Mouse (Mus musculus): ENCODE results near the gene Rbm47.

Gene Rbm47

DNA sequence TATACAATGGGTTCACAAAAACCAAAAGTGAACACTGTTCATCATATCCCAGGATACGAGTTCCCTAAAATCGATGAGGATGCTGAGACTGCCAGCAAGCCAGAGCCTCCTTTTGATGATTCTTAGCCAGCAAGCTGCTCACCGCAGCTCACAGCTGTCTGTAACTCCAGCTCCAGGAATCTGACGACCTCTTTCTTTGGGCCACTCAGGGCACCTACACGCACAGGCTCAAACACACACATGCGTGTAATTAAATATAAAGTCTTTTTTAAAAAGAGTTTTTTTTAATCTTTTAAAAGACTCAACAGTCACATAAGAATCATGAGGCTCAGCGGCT is 103.8 kb downstream of the Rbm47 start:
- DNase-seq (ENCODE audit: extremely low read depth, low read depth) = no peak

DNA sequence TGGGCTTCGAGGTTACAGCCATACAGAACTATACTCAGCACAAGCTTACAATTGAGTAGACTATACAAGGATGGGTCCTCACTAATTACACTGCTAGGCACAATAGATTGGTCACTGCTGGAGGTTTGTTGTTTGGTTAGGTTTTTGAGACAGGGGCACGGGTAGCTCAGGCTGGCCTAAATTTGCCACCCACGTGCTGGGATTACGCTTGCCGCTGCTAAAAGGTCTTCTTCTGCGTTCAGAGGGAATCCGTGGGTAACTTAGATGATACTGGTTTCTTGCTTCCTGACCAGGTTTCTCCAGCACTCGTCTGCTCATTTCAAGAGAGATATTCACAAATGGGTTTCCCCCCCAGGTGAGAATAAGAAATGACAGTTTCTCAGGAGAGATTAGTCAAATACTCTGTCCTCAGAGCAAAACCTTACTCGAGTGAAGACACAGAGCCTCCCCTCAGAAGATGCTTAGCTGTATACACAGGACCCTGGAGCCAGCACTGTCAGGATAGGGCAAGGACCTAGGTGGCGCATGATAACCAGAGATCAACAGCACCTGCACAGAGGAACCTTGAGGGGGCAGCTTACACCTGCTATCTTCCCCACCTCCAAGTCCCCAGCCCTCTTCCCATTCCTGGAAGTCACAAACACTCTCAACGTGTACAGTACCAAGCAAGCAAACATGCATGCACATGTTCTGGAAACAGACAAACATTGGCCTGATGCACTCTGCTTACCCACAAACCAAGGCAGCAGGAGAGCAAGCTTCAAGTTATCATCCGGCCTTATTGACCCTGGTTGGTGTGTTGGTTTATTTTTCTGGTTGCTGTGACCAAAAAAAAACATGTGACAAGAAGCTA is 104.6 kb downstream of the Rbm47 start:
- no peak for DNase-seq (ENCODE audit: extremely low read depth, low read depth)

DNA sequence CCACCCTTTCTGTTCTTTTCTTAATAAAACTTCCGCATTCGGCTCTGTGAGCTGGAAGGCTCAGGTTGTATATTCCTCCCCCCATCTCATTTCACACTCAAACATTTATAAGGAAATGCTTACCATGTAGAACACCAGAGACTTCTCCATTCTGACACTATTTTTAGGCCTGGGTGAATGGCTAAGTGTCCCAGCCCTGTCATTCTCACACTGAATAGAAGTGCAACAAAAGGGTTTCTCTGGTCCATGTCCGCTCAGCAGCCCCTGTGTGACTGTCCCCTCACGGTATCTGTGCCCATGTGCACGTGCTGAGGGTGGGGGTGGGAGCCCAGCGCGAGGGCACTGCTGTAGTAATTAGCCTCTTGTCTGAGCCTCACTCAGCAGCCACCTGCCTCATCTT is 105.7 kb downstream of the Rbm47 start:
- DNase-seq (ENCODE audit: extremely low read depth, low read depth) = no peak

DNA sequence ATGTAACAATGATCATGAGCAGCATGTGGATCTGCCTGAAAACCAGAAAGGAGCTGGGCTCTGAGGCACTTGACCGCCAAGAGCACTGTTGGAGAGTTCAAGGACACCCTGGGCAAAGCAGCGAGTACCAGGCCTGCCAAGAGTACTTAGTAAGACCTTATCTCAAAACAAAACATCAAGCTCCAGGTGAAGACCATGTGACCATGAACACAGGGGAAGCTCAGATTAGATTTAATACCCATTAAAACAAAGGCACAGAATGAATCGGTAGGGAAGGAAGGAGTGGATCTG is 110.0 kb downstream of the Rbm47 start:
- DNase-seq (ENCODE audit: extremely low read depth, low read depth) = no peak

DNA sequence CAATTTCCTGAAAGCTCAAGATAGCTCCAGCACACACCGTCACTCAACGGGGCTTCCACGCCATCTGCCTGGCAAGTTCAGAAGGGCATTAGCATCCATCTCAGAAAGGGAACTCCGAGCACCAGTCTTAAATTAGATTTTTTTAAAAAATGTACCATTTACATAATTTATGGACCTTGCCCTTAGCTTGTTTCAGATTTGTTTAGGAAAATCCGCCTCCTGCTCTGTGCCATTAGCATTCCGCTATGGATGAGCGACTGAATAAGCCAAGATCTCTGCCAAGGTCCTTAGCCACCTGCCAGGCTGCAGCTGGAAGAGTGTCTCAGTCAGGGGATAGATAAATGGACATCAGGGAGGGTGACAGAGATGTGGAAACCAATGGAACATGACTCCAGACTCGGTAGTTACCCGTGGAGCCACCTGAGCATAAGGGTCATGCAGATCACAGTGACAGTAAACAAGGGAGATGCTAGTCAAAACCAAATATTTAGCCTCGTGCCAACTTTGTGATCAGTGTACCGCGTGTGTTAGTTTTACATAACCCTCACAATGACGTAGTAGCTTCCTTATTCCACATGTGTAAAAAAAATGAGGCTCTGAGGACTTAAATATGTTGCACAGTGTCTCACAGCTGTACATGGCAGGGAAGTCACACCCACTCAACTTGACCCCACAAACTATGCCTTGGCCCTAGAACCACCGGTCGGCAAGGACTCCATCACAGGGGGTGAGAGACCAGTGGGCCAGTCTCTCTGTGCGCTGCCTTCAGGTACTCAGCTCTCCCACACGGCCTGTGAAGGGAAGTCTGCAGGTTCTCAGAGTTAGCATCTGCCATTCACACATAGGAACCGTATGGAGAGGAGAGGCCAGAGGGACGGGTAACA is 110.6 kb downstream of the Rbm47 start:
- DNase-seq (ENCODE audit: extremely low read depth, low read depth) = no peak

DNA sequence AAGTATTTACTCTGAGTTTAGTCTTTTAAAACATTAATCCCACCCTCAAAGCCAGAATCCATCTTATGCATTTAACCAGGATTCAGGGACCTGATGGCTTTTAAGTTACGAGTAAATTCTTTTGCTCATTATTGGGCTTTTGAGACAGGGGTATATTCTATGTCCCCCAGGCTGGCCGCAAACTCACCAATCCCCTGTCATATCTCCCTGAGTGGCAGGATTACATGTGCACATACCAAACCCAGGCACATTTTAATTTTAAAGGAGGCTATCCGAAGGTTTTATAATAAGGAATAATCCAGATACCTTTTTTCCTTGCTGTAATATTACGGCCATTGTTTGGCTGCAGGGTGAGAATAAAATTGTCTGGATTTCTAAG is 111.3 kb downstream of the Rbm47 start:
- no peak for DNase-seq (ENCODE audit: extremely low read depth, low read depth)

DNA sequence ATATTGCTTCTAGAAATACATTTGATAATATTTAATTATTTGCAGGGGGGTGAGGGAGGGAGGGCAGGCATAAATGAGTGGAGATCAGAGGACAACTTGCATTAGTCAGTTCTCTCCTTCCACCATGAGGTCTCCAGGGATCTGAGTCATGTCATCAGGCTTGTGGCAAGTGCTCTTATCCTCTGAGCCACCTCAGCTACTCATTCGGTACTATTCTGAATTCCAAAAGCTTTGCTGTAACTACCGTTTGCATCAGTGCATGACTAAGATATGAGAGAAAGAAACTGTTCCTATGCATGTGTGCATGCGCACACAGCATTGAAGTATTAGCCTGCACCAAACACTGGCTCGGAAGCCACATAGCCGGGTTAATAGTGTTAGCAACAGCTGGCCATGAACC is 114.1 kb downstream of the Rbm47 start:
- DNase-seq (ENCODE audit: extremely low read depth, low read depth) = no peak

DNA sequence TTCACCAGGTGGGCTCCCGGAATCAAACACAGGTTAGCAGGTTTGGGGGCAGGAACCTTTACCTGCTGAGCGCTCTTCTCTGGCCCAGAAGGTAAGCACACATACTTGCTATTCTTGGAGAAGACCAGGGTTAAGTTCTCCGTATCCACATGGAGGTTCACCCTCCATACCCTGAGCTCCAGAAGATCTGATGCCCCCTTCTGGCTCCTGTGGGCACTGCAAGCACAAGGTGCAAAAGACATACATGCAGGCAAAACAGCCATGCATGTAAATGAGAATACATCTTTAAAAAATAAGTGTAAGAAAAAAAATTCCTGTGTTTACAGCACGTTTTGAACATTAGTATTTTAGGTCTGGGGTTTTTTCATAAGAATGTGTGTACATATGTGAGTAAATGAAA is 116.2 kb downstream of the Rbm47 start:
- DNase-seq (ENCODE audit: extremely low read depth, low read depth) = no peak

DNA sequence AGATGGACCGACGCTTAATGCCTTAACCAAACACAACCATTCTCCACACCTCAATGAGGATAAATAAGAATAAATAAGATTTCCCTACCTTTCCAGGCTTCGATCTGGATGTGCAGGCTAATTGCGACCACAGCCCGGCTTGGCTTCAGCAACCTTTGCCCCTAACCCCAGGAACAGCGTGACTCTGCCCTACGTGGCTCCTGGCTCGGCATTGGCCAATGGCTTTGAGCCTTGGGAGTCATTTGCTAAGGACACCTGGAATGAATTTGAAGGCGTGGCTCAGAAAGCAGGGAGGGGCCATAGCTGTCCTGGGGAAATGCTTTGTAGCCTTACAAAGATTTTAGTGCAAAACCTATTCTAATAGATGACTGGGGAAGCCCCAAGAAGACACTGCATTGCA is 118.5 kb downstream of the Rbm47 start:
- no peak for DNase-seq (ENCODE audit: extremely low read depth, low read depth)

DNA sequence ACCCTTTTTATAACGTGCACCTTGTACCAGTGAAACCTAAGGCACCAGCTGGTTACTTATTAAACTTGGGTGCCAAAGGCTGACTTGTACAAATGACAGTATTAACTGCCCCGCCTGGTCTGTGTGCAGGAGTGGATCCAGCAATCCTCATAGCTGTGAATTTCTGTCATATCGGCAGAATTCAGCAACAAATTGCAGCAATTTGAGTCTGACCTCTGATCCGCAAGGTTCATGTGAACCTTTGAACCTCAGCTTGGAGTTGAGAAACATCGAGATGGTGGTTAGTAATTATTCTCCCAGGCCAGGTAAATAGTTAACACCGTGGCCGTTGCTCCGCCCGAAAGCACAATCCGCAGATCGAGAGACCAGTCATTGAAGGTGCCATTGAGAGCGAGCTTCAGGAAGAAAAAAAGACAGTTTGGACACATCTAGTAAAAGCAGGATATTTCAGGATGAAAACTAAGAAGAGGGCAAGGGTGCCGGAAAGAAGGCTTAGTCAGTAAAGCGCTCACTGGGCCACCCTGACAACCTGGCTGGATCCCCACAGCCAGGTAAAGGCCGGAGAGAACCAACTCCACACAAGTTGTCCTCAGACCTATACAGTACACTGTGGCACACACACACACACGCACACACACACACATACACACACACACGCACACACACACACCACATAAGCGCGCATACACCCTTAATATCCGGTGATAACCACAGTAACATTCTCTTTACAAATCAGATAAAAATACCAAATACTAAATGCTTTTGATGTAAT is 120.0 kb downstream of the Rbm47 start:
- DNase-seq (ENCODE audit: extremely low read depth, low read depth) = no peak

DNA sequence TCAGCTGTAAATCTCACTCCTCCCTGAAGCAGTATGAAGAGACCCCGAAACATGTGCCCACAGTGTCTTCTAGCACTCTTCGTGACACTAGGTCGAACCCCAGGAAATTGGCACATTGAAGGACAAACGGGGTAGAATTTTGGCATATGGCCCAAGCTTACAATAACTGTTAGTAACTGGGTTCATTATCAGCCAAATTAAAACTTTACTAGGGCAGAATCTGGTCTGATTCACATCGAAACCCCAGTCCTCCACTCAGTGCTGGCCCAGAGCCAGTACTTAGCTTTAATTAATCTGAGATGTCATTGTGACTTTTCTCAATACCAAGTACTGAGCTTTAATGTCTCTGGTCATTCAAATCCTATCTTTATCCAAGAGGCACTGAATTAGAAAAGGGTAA is 122.1 kb downstream of the Rbm47 start:
- no peak for DNase-seq (ENCODE audit: extremely low read depth, low read depth)

DNA sequence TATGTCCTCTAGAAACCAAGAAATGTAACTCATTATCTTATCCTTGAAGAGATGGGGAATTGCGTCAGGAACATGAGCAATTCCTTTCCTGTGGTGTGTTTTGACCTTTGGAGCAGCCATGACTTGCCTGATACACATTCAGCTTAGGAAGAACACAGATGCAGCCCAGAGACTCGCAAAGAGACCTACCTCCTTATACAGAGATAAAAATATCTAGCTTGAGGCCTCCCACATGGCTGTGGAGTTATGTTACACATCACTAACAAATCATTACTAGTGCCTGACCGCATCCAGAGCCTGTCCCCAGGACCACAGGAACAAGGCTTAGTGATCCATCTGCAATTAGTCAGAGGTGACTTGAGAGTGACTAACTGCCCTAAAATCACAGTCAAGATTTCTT is 126.6 kb downstream of the Rbm47 start:
- DNase-seq (ENCODE audit: extremely low read depth, low read depth) = no peak

DNA sequence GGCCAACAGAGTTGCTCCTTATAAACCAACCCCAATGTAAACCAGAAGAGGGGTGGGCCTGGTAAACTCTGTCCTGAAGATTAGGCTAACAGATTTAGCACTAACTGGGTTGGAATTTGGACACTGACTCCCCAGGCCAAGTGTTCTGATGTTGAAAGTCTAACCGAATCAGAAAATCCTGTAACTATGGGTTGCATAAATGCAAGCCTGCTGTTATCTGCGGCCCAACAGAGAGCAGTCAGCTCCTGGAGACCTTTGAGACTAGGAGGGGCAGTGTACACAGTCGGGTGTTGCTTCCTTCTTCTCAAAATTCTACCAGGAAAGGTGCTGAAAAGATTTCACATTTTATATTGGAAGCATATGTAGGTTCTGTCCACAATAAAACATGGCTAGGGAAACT is 129.0 kb downstream of the Rbm47 start:
- no peak for DNase-seq (ENCODE audit: extremely low read depth, low read depth)

DNA sequence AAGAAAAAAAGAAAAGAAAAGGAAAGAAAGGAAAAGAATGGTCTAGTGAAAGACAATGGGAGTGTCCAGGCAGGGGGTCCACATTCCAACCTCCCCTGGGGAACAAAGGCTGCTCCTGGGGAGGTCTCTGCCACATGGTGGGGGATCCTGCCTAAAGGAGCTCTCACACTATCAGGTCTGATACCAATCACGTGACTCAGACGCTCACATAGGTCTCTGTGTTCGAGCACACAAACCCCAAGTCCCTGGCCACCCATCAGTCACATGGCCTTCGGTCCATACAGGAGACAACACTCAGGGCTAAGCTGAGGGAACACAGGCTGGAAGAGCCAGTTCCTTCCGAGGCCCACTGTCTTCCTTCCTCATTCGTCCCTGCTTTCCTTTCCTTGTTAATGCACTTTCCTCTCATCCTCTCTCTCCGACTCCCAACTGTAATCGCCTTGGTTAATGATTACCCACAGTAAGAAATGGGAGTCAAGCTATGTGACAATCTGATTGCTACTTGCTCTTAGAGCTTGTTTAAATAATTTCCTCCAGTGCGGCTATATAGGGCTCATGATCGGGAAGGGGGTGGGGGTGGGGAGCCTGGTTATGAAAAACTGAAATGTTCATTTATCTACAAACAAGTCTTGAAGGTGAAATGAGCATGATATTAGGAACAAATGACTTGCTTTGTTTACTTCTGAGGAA is 130.1 kb downstream of the Rbm47 start:
- DNase-seq (ENCODE audit: extremely low read depth, low read depth) = no peak

DNA sequence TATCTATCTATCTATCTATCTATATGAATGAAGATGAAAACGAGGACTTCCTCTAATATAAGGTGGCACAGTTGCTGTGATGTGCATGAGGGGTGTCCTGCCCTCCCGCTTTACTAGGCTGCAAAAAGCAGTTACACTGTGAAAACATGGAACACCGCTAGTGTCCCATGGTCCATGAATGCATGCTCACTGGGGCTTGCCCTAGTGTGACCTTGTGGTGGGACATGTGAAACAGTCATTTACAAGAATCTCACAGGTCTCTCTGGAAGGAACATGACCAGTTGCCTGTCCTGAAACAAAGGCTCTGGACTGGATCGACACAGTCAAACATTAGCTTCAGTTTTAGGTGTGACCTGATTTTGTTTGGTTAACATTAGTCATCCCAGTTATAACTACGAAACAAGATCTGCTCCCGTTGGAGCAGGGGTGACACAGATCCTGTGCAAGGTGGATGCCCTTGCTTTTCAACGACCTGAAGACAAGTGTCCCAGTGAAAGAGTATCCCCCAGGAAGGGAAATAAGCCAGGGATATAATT is 132.1 kb downstream of the Rbm47 start:
- no peak for DNase-seq (ENCODE audit: extremely low read depth, low read depth)

DNA sequence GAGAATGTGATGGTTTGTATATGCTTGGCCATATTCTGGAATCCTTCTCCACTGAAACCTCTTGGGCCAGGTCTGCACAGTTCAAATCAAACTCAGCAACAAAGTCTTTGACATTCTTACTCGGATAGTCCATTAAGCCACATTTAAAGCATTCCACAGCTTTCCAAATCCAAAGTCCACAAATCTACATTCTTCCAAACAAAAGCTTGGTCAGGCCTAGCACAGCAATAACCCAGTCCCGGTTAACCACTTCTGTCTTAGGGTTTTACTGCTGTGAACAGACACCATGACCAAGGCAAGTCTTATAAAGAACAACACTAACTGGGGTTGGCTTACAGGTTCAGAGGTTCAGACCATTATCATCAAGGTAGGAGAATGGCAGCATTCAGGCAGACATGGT is 133.1 kb downstream of the Rbm47 start:
- DNase-seq (ENCODE audit: extremely low read depth, low read depth) = no peak

DNA sequence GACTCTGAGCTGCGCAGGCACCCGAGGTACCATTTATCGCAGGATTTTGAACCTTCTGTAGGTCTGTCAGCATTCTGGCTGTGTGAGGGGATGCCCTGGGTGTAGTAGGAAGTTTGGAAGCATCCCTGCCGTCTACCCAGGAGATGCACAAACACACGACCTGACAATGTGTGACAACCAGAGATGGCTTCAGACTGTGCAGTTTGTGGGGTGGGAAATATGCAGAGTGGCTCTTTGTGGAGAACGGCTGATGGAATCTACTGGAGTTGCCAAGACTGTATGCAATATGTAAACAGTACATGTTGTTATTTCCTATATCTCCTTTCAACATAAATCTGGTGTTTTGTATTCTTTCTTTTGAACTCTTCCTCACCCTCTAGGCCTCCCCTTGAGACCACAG is 135.9 kb downstream of the Rbm47 start:
- DNase-seq (ENCODE audit: extremely low read depth, low read depth) = no peak

DNA sequence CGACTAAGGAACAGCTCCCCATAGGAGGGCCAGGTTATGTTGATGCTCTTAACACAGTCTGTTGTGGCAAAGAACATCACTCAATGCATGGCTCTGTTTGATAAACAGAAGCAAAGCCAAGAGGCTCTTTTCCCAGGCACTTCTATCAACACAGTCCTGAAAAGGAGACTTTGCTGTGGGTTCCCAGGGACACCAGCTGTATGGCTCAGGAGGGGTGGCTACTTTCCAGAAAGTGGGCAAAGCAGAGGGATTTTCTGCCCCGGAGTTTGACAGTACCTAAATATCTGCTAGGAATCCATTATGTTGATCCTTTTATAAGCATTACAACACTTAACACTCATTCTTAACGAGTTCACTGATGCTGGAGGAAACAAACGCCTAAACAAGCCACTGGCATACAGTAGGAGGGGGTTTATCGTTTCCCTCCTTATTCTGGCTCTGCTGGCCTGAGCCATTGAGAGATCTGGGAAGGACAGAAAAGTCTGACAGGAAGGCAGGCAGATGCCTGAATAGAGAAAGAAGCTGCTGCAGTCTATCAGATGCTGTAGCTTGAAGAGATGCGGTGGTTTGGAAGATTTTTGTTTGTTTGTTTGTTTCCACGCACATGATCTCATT is 136.4 kb downstream of the Rbm47 start:
- no peak for DNase-seq (ENCODE audit: extremely low read depth, low read depth)

DNA sequence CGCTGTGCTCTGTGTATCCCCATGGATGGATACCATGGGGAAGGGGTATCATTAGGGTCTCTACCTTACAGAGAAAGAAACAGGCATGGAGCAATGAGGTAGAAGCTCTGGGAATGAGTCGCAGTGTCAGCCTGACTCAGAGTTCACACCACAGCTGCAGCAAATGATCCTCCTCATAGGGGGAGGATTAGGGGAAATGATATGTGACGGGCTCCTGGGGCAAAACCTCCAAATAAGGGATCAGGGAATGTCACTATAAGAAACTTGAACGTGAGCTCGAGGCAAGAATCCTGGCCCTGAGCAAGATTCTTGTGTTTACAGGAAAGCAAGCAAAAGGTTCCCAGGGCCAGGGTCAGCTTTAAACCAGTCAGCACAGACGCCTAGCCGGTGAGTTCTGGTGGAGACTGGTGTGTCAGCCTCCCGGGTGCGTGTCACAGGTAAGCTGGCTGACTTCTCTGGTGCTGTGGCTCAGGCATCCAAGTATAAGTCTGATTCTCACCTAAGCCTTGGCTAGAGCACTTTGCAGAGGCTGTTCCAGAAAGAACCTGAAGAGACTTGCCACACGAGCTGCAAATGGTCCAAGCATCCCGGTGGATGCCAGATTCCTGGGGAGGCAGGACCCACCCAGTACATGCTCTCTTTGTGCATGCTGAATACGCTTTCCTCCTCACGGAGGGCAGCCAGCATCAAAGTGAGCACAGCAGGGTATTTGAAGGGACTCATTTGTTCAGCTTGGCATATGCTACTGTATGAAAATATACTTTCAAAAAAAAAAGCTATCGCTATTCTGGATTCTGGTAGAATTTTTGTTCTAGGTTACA is 138.3 kb downstream of the Rbm47 start:
- no peak for DNase-seq (ENCODE audit: extremely low read depth, low read depth)

DNA sequence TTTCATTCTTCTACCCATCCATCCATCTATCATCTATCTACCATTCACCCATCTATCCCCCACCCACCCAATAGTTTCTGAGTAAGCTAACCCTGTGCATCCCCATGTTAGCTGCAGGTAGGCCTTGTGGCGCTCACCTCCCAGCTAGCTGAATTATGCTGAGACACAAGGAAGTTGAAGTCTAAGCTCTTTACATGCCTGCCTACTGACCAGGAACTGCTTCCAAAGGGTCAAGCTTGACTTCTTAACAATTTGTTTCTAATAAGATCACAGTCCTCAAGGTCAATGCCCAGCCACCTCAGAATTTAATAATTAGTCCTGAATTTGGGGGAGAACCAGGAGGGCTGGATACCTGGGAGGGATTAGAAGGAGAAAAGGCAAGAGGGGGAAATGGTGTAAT is 140.1 kb downstream of the Rbm47 start:
- no peak for DNase-seq (ENCODE audit: extremely low read depth, low read depth)

Data from MEL-GATA-1-ER (cell line).